Mouse (Mus musculus) thymus, adult 18-20 months (tissue): Measurements from ENCODE around the gene Ano4.

Experiments
- DNase-seq, 2 experiments: peaks; one replicate each; pipeline ENCODE4 v3.0.0; 2022; ENCODE audit warnings: mixed read lengths in 2 of 2

Ano4 gene

GRCm38 (mm10) chr10:89273001-89273680 is 71.4 kb downstream of the Ano4 start:
- DNase-seq = no peak

DNA sequence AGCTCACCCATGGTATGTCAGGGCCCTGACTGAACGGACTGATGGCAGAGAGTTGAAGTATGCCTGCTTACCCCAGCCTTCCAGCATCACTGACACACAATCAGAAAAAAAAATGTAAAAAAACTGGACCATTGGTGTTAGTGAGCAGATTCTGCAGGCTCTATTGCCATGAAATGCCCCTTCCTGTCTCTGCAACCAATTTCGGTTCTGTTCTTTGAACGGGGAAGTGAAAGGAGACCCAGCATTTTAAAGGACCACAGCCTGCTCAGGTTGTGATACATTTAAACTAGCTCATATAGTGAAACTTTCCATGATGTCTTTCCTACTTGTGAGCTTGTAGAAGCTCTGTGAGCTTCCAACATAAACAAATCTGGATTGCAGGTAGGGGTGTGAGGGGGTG is 77.2 kb downstream of the Ano4 start:
- DNase-seq = no peak

- no peak for DNase-seq
Observed at GRCm38 (mm10) chr10:89263396-89263795, 81.2 kb downstream of the Ano4 start.

DNA sequence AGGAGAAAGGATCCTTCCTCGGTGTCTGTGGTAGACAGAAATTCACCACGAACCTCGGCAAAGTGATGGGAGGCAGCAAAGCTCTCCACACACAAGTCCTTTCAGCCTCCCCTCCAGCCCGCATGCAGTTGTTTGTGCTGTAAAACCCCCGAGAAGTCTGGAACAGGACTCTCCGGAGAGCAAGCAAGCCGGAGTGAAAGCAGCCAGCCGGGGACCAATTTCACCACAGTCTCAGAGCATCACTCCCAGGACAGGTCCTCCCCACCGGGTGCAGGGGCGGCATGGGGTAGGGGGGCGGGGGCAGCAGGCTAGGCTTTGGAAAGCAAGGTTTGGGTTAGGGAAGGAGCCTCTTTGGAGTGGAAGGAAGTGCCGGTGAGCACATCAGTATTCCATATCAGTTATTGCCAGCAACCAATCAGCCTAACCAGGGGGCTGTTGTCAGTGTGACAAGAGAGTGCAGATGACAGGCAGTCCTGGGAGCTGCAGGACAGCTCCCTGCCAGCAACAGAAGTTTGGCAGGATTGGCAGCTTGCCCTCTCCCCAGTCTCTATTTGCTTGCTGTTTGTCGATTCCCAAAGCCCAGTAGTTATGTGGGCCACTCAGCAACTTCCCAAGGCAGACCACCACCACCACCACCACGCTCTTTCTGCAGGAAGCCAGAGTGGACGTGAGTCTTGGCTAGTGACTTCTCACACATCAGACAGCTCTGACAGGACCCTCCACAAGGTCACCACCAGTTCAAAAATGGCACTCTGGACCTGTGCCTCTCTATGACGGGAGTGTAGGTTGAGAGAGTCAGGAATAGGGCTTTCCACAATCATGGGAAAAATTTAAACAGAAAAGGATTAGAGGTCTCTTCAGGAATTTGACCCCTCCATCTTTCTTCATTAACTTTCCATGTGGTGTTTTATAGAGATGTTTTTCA is 86.8 kb downstream of the Ano4 start:
- no peak for DNase-seq

DNA sequence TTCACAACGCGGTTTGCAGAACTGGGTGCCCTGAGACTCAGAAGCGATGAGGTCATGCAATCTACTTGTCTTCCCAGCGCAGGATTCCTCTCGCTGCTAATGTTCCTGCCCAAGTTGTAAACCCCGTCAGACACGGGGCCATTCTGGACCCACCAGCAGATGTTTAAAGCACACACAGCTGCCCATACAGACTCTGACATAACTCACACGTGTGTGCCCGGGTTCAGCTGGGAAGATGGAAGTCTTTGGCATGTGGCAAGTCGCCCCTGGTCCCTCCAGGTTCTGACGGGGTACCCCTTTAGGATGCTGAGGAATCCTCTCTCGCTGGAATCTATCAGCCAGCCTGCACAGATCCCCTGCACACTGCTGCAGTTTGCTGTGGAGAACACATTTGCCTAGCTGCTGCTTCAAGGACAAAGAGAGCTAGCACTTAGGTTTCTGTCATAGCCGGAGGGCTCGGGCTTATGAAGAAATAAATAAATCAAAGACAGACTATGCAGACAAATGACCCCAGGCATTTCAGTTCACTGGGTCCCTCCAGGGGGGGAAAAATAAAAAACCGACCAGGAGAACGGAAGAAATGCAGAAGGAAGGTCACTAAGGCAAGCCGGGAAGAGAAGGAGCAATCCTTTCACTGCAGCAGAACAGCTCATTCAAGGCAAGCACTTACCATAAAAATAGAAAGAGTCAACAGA is 87.7 kb downstream of the Ano4 start:
- no peak for DNase-seq

GRCm38 (mm10) chr10:89254765-89255164 is 89.8 kb downstream of the Ano4 start:
- DNase-seq = no peak

DNA sequence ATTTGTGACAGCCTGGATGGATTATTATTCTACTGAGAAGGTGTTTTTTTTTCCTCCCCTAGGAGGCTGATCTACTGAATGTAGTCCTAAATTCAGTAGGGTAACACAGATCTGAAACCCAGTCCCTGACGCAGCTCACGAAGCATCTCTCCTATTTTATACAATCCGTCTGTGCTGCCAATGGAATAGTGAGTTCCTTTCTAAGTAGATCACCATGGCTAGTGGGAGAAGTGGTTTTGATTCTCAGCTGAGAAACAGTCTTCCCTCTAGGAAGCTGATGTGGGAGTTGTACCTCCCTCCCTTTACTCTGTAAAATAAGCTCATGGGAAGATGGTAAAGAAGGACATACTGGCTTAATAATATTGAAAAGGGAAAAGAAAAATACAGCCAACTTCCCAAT is 90.8 kb downstream of the Ano4 start:
- DNase-seq = no peak

DNA sequence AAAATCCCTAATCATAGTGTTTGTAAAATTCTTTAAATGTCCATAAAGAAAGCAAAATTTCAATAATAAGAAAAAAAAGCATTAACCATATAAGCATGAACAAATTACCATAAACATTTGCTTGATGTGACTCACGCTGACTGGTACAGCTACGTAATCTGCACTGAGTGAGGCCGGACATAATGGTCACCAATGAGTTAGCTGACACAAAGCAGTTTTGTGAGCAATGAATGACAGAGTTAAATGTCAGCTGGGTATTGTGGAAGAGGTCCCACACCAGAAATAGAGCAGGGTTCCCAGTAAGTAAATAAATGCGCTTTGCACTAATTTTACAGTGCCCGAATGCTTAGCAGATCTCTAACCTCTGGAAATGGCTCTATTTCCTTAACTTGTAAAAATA is 91.9 kb downstream of the Ano4 start:
- no peak for DNase-seq

DNA sequence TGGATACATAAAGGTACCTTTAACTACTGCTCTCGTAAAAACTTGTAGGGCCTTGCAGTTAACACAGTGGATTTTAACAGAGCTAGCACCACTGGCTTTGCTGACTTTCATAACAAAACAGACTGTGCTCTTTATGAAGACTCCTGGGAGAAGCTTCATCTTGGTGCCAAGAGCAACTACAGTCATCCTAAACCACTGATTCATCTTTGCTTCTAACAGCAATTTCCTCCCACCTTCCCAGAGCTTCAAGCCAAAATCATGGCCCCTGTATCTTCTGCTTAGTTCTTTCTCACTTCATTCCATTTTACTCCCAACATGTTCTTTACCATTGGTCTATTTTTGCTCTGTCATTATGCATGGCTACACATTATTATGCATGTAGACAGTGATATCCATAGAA is 100.8 kb downstream of the Ano4 start:
- DNase-seq = no peak

DNA sequence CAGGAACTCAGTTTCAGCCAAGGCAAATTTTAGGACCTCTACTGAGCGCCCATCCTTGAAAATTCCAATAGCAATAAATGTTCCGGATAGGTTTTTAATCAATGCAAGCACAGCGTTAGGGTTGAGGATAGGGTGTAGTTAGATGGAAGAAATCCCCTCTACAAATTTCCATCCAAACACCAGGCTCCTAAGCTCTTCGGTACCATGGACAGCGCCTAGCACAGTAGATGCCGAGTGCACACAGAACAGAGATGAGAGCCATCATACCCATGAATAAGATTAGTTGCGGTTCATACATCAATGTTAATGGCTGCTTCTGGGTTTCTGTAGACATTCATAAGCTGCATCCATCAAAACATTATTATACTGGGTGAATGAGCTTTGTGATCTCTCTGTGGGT is 120.0 kb downstream of the Ano4 start:
- no peak for DNase-seq

GRCm38 (mm10) chr10:89222284-89222989 is 122.1 kb downstream of the Ano4 start:
- DNase-seq = no peak

- no peak for DNase-seq
Observed at GRCm38 (mm10) chr10:89216078-89216477, 128.5 kb downstream of the Ano4 start.

GRCm38 (mm10) chr10:89205858-89206257 is 138.7 kb downstream of the Ano4 start:
- no peak for DNase-seq

DNA sequence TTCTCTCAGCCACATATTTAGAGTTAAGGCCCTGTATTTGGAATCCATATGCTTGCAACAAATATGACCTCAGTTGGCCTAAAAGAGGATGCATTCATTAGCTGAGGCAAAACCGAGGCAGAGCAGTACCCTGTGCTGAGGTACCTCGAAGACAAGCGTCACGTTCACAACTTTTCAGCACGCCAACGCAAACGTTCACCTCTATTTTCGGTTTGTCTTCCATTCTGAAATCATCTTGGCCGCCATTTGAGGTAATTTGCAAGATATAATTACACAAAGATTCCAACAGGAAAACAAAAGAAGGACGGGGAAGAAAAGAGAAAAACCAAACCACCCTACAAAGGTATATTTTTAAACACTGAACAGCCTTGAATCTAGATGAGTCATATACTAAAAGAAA is 148.1 kb downstream of the Ano4 start:
- no peak for DNase-seq

DNA sequence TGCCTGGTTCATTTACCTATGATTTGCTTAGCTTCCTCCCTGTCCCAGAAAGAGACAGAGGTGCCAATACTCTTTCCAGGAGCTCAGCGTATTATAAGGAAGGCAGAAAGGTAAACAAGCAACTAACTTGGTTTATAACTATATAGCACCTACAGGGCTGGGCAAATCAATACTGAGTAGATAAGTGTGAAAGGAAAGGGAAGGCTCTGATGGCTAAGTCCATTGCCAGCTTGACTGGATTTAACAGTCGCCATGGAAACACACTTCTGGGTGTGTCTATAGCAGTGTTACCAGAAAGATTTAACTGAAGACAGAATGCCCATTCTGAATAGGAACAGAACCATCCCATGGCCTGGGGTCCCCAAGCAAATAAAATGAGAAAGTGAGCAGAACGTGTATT is 149.5 kb downstream of the Ano4 start:
- DNase-seq = no peak

DNA sequence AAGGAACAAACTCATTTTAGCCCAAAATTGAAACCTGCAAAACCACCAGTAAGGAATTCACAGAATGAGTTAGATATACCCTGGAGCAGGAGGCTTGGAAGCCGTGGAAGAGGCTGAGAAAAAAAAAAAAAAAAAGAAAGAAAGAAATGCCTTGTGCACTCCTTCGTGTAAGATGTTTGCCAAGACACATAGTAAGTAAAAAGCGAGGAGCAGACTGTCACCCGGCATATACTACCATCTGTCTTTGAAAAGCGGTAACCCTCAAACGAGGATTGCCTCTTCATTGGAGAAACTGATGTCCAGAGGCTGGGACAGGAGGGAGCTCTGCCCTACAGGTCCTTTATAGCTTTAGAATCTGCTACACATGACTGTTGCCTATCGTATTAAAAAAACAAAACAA is 150.1 kb downstream of the Ano4 start:
- no peak for DNase-seq

GRCm38 (mm10) chr10:89177921-89178320 is 166.6 kb downstream of the Ano4 start:
- no peak for DNase-seq

DNA sequence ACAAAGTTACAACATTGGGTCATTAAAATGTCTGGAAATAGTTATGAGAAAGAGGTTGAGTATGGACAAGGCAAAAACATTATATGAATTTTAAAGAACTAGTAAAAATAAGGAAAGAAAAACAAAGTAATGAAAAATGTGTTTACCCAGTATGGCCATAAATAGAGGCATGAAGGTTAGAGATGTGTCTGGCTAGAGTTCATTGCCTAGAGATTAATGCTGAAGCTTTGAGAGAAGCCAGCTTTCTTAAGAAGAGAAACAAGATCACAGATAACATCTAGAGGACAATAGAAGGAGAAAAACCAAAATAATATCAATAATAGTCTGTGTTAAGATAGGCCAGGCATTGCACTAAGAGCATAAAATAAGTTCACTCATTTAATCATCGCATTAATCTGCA is 180.0 kb downstream of the Ano4 start:
- no peak for DNase-seq

DNA sequence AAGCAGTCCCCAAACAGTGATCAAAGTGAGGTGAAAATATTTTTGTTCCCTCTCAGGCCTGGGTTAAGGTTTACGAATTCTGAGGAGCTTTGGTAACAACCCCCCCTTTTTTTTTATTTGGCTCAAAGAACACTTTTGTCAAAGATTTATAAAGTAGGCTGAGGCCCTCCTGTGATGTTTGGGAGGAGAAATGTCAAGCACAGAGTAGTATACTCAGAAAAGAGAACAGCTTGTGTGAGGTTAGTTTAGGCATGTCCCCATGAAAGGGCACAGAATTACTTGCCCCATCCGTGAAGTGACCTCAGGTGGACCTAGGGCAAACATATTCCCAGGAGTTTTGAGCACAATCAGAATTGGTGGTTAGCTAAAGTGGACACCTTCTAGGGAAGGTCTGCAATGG is 189.1 kb downstream of the Ano4 start:
- no peak for DNase-seq

DNA sequence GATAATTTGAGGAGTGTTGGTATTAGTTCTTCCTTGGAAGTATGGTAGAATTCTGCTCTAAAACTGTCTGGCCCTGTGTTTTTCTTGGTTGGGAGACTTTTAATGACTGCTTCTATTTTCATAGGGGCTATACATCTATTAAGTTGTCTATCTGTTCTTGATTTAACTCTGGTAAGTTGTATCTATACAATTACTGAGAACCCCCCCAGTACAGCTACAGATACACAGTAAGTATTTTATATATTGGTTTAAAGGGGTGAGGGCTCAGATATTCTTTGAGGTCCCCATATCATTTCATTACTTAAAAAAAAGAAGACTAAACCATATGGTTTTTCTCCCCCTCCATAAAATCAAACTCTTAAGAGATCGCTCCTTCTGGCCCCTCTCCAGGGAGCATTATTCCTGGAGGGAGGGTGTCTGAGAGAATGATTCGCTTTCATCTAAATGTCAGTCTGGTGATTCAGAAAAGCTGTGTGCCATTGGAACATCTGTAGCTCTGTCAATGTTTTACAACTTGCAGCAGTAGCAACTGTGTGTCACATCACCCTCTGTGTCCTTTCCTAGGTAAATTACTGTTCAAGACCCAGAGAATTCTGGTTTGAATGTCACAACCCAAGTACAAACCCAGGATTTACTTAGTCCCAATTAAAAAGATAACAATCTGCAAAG is 189.6 kb downstream of the Ano4 start:
- no peak for DNase-seq

- DNase-seq = no peak
Observed at GRCm38 (mm10) chr10:89149166-89149565, 195.4 kb downstream of the Ano4 start.

GRCm38 (mm10) chr10:89121391-89121790 is 223.2 kb downstream of the Ano4 start:
- no peak for DNase-seq
